Mouse (Mus musculus): ENCODE data around the gene Maz.

DNA sequence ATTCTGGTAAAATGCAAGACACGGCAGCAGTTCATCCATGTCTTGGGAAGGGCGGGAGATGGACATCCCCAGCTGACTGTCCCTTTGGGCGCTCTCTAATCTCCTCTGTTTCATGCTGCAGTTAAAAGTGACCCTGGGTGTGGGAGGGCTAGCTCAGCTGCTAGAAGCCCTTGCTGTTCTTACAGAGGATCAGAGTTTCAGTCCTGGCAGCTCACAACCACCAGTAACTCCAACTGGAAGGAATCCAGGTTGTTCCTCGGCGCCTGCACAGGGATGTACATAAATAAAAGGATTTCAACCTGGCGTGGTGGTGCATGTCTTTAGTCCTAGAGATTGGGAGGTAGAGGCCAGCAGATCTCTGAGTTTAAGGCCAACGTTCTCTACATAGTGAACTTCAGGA lies 43.7 kb downstream of the Maz start:
- no peak for TF ChIP-seq GATA1 (IDR thresholded peaks at IDR 0.05; ENCODE audit: low read length)
- TF ChIP-seq TAL1 (IDR thresholded peaks at IDR 0.05; ENCODE audit: low read length) = no peak

Data from erythroblast, embryonic 14.5 days (primary cell).